Mouse (Mus musculus) heart, embryonic 12.5 days (tissue): Measurements from ENCODE around the gene Scn1b. TPM values are rescaled to one million over a fixed set of nuclear protein-coding genes. Genes with fewer than 3 reads are reported as not detected.

Experiments used
- ATAC-seq: fragments of 200-750 bp; cut with Nextera tagmentation; 2 replicates; pipeline ENCODE4 v1.8.0; 2017; ENCODE audit warnings: moderate TSS enrichment, moderate library complexity; ENCODE audit not compliant: insufficient number of reproducible peaks, low FRiP score
- H3K27ac ChIP-seq: fragments of 300-500 bp; sonication (generic); 2 replicates; pipeline ENCODE4 v1.5.1; 2016; ENCODE audit warnings: mild to moderate bottlenecking, moderate library complexity; ENCODE audit not compliant: poor library complexity, severe bottlenecking
- H3K27me3 ChIP-seq: fragments of 300-500 bp; sonication (generic); replicated peaks from 2 replicates; pipeline ENCODE4 v1.6.1; 2016; ENCODE audit warnings: mild to moderate bottlenecking, moderate library complexity
- H3K36me3 ChIP-seq: fragments of 300-500 bp; sonication (generic); 2 replicates; pipeline ENCODE4 v1.6.1; 2016; ENCODE audit warnings: mild to moderate bottlenecking, moderate library complexity
- H3K4me1 ChIP-seq: fragments of 300-500 bp; sonication (generic); replicated peaks from 2 replicates; pipeline ENCODE4 v1.6.1; 2016; ENCODE audit warnings: mild to moderate bottlenecking
- H3K4me2 ChIP-seq: fragments of 300-500 bp; sonication (generic); 2 replicates; pipeline ENCODE4 v1.6.1; 2016; ENCODE audit warnings: mild to moderate bottlenecking, moderate library complexity
- H3K4me3 ChIP-seq: fragments of 300-500 bp; sonication (generic); 2 replicates; pipeline ENCODE4 v1.5.1; 2016; ENCODE audit warnings: mild to moderate bottlenecking
- H3K9ac ChIP-seq: fragments of 300-500 bp; sonication (generic); 2 replicates; pipeline ENCODE4 v1.6.1; 2016; ENCODE audit warnings: mild to moderate bottlenecking, moderate library complexity
- H3K9me3 ChIP-seq: fragments of 300-500 bp; sonication (generic); replicated peaks from 2 replicates; pipeline ENCODE4 v1.6.1; 2016; ENCODE audit warnings: mild to moderate bottlenecking, moderate library complexity
- WGBS: fragments of 180-500 bp; shearing (Covaris S2); methylation state at CpG from one replicate; pipeline ENCODE4 v1.1.7; 2016; 5-methylcytosine and 5-hydroxymethylcytosine counted together
- polyA plus RNA-seq: library from polyadenylated mRNA; unstranded; fragments of >200 nt; fragmentation: Nextera tagmentation; extraction: Ambion mirVana; gene quantifications from 2 replicates; pipeline ENCODE4 v1.2.1, GENCODE M21; 2016

Scn1b gene
- polyA plus RNA-seq, 1 experiment from 2014 or later: 5.7 TPM

GRCm38 (mm10) chr7:31072326-31072725, 54.5 kb downstream of the Scn1b start:
- H3K4me3 ChIP-seq: no peak overlapping the region
- no peak overlapping the region for H3K27ac ChIP-seq
- 0 out of 2 replicates have a peak, but pooled peaks cover 3% of the 10 kb centered on the region for H3K27me3 ChIP-seq
- H3K36me3 ChIP-seq: no peaks in the 10 kb centered on the region
- WGBS: 54% methylated on average over 9 of the region's 9 CpGs
- no peaks in the 10 kb centered on the region for H3K9me3 ChIP-seq
- H3K9ac ChIP-seq: no peak overlapping the region
- H3K4me1 ChIP-seq: peaks cover 11% of the 10 kb centered on the region
- H3K4me2 ChIP-seq: no peak overlapping the region
- no peak for ATAC-seq

- Histone ChIP-seq H3K4me3 (no peak overlapping the region), H3K4me2 (no peak overlapping the region), H3K9ac (0 out of 2 replicates have a peak overlapping the region, but pooled peaks have one; percentile 6), H3K9me3 (no peaks in the 10 kb centered on the region), H3K36me3 (no peaks in the 10 kb centered on the region), H3K27me3 (0 out of 2 replicates have a peak, but pooled peaks cover 7% of the 10 kb centered on the region), H3K27ac (no peak overlapping the region), H3K4me1 (peaks cover 11% of the 10 kb centered on the region)
- 71% methylated on average over 6 of the region's 6 CpGs for WGBS
- no peak for ATAC-seq
Measured at GRCm38 (mm10) chr7:31070324-31070723, 56.5 kb downstream of the Scn1b start.

DNA sequence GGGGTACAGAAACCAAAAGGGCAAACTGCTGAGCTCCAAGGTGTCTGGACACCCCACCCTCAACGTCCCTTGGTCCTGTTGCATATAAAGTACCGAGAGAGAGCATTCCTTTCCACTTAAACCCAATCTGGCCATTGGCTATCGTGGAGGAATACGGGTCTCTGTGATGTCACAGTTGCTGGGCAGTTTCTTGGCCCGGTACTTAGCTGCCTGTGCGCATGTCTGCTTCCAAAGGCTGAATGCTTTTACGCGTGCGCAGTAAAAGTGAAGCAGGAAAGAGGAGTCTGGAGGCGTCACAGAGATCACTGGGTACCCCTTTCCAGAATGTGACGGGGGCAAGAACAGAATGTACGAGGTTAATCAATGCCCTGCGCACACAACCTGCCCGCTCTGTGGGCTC, 57.3 kb downstream of the Scn1b start:
- H3K4me2 ChIP-seq: no peak overlapping the region
- H3K9ac ChIP-seq: no peak overlapping the region
- no peak overlapping the region for H3K27ac ChIP-seq
- no peaks in the 10 kb centered on the region for H3K36me3 ChIP-seq
- no peaks in the 10 kb centered on the region for H3K9me3 ChIP-seq
- ATAC-seq: no peak
- no peak overlapping the region for H3K4me3 ChIP-seq
- H3K4me1 ChIP-seq: peaks cover 11% of the 10 kb centered on the region
- 0 out of 2 replicates have a peak, but pooled peaks cover 7% of the 10 kb centered on the region for H3K27me3 ChIP-seq
- WGBS: 86% methylated on average over 14 of the region's 14 CpGs

DNA sequence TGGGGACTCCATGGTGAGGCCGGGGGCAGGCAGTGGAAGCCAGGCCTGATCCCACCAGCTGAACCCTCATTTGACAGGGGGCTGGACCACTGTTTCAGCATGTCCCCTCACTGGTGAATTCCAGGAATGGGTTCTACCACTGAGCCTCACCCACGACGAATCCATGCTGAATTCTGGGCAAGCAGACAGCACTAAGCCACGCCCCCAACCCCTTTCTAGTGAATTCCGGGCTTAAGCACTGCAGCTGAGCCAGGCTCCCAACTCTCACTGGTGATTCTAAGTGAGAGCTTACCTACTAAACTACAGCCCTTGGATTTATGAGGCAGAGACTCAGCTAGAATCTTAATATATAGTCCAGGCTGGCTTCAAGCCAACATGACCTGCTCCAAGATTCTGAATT, 59.0 kb downstream of the Scn1b start:
- H3K4me2 ChIP-seq: no peak overlapping the region
- ATAC-seq: no peak
- H3K9ac ChIP-seq: no peak overlapping the region
- H3K9me3 ChIP-seq: no peaks in the 10 kb centered on the region
- H3K36me3 ChIP-seq: no peaks in the 10 kb centered on the region
- H3K4me1 ChIP-seq: peaks cover 11% of the 10 kb centered on the region
- H3K27me3 ChIP-seq: 0 out of 2 replicates have a peak, but pooled peaks cover 7% of the 10 kb centered on the region
- H3K4me3 ChIP-seq: no peak overlapping the region
- no peak overlapping the region for H3K27ac ChIP-seq
- WGBS: 41% methylated on average over 5 of the region's 5 CpGs

Other genes with a start within 250 kb of the Scn1b start
- gene Cd22, start 246.7 kb downstream of the Scn1b start, polyA plus RNA-seq: not detected in 2 replicates
- 0.18 TPM in 1 of 2 replicates, not detected in the other for gene Mag, start 212.1 kb downstream of the Scn1b start, polyA plus RNA-seq
- not detected in 2 replicates for gene Hamp2, start 202.3 kb downstream of the Scn1b start, polyA plus RNA-seq
- not detected in 2 replicates for gene Hamp, start 183.0 kb downstream of the Scn1b start, polyA plus RNA-seq
- gene Usf2, start 170.2 kb downstream of the Scn1b start, polyA plus RNA-seq: 18.4 and 22.5 TPM in 2 replicates
- 13.1 and 13.8 TPM in 2 replicates for gene Lsr, start 153.5 kb downstream of the Scn1b start, polyA plus RNA-seq
- 0.53 and 0.60 TPM in 2 replicates for gene Fam187b, start 153.2 kb downstream of the Scn1b start, polyA plus RNA-seq
- 34.8 and 37.3 TPM in 2 replicates for gene Fxyd5, start 84.5 kb downstream of the Scn1b start, polyA plus RNA-seq
- 1.4 and 1.7 TPM in 2 replicates for gene Fxyd7, start 75.5 kb downstream of the Scn1b start, polyA plus RNA-seq
- gene Fxyd1, start 69.8 kb downstream of the Scn1b start, polyA plus RNA-seq: 927 and 934 TPM in 2 replicates
- 0.14 TPM in 1 of 2 replicates, not detected in the other for gene Lgi4, start 67.7 kb downstream of the Scn1b start, polyA plus RNA-seq
- gene Fxyd3, start 50.3 kb downstream of the Scn1b start, polyA plus RNA-seq: 0.15 and 0.23 TPM in 2 replicates
- gene Hpn, start 11.7 kb downstream of the Scn1b start, polyA plus RNA-seq: 1.9 and 2.0 TPM in 2 replicates
- 63.4 and 64.6 TPM in 2 replicates for gene Gramd1a, start 28.9 kb upstream of the Scn1b start, polyA plus RNA-seq
- gene Scgb2b2, start 163.5 kb upstream of the Scn1b start, polyA plus RNA-seq: not detected in 2 replicates
- not detected in 2 replicates for gene Scgb1b2, start 164.8 kb upstream of the Scn1b start, polyA plus RNA-seq
- not detected in 2 replicates for gene Scgb2b3, start 235.1 kb upstream of the Scn1b start, polyA plus RNA-seq
- not detected in 2 replicates for gene Scgb1b3, start 248.6 kb upstream of the Scn1b start, polyA plus RNA-seq